Mouse (Mus musculus) myocyte (in vitro differentiated cells): ENCODE measurements around the gene Phyhd1. TPM values are rescaled to one million over a fixed set of nuclear protein-coding genes. Genes with fewer than 3 reads are reported as not detected.

Experiments
- H3K27me3 ChIP-seq: one replicate; pipeline ENCODE4 v1.6.1; 2011; ENCODE audit not compliant: control insufficient read depth, insufficient read depth, insufficient read length
- H3K36me3 ChIP-seq: one replicate; pipeline ENCODE4 v1.6.1; 2011; ENCODE audit not compliant: control insufficient read depth, insufficient read depth
- H3K4me2 ChIP-seq: one replicate; pipeline ENCODE4 v1.6.1; 2011; ENCODE audit warnings: low read depth, control low read depth
- H3K4me3 ChIP-seq: one replicate; pipeline ENCODE4 v1.5.1; 2011; ENCODE audit warnings: mild to moderate bottlenecking, control low read depth, moderate library complexity
- H3K79me2 ChIP-seq: one replicate; pipeline ENCODE4 v1.6.1; 2011; ENCODE audit not compliant: control insufficient read depth, insufficient read depth
- H3ac ChIP-seq: one replicate; pipeline ENCODE4 v1.6.1; 2011; ENCODE audit not compliant: control insufficient read depth, insufficient read length
- CEBPB ChIP-seq: IDR thresholded peaks from 2 replicates; pipeline ENCODE4 v1.6.1; 2011; ENCODE audit warnings: mild to moderate bottlenecking, moderate library complexity; ENCODE audit not compliant: poor library complexity, insufficient read depth, severe bottlenecking
- E2F4 ChIP-seq: IDR thresholded peaks from one replicate; pipeline ENCODE4 v1.6.1; 2011; ENCODE audit warnings: mild to moderate bottlenecking, control low read depth, moderate library complexity; ENCODE audit not compliant: insufficient read depth
- MAX ChIP-seq: IDR thresholded peaks from one replicate; pipeline ENCODE4 v1.6.1; 2011; ENCODE audit warnings: low read depth, mild to moderate bottlenecking, control low read depth
- MYOD1 ChIP-seq, 3 experiments: IDR thresholded peaks; one replicate each; pipeline ENCODE4 v1.6.1; 2011; ENCODE audit warnings: control low read depth in 2 of 3, low read depth in 2 of 3, mild to moderate bottlenecking in 2 of 3, moderate library complexity in 1 of 3; ENCODE audit not compliant: insufficient read length in 2 of 3, control insufficient read depth in 1 of 3
- MYOG ChIP-seq, 3 experiments: IDR thresholded peaks; one replicate each; pipeline ENCODE4 v1.6.1; 2011; ENCODE audit warnings: control low read depth in 2 of 3, low read depth in 2 of 3, mild to moderate bottlenecking in 2 of 3; ENCODE audit not compliant: insufficient read length in 2 of 3, control insufficient read depth in 1 of 3, insufficient read depth in 1 of 3
- POLR2A ChIP-seq: IDR thresholded peaks from one replicate; pipeline ENCODE4 v1.6.1; 2011; ENCODE audit warnings: low read depth, mild to moderate bottlenecking, control low read depth, moderate library complexity; ENCODE audit not compliant: insufficient read length
- POLR2AphosphoS2 ChIP-seq: IDR thresholded peaks from one replicate; pipeline ENCODE4 v1.6.1; 2011; ENCODE audit warnings: low read depth, control low read depth; ENCODE audit not compliant: insufficient read length
- REST ChIP-seq: IDR thresholded peaks from one replicate; pipeline ENCODE4 v1.6.1; 2011; ENCODE audit warnings: mild to moderate bottlenecking, control low read depth, moderate library complexity; ENCODE audit not compliant: insufficient read depth, insufficient read length
- SRF ChIP-seq: IDR thresholded peaks from one replicate; pipeline ENCODE4 v1.6.1; 2011; ENCODE audit warnings: low read depth; ENCODE audit not compliant: control insufficient read depth, insufficient read length
- TCF12 ChIP-seq: IDR thresholded peaks from one replicate; pipeline ENCODE4 v1.6.1; 2011; ENCODE audit warnings: mild to moderate bottlenecking, control low read depth; ENCODE audit not compliant: poor library complexity, insufficient read depth, severe bottlenecking
- TCF3 ChIP-seq: IDR thresholded peaks from one replicate; pipeline ENCODE4 v1.6.1; 2011; ENCODE audit warnings: low read depth, control low read depth; ENCODE audit not compliant: insufficient read length
- USF1 ChIP-seq: IDR thresholded peaks from one replicate; pipeline ENCODE4 v1.6.1; 2011; ENCODE audit warnings: low read depth, mild to moderate bottlenecking, control low read depth, moderate library complexity
- polyA plus RNA-seq: library from polyadenylated mRNA; unstranded; fragments of >200 nt; fragmentation: generic; extraction: Trizol; gene quantifications from one replicate; pipeline ENCODE4 v1.2.1, GENCODE M21; 2012; ENCODE audit warnings: missing spikeins

Gene Phyhd1
- polyA plus RNA-seq, 1 experiment = 14.7 TPM

GRCm38 (mm10) chr2:30327276-30327675 is 61.3 kb downstream of the Phyhd1 start:
- Histone ChIP-seq H3ac (no peak overlapping the region), H3K27me3 (no peaks in the 10 kb centered on the region), H3K79me2 (no peaks in the 10 kb centered on the region), H3K4me2 (no peak overlapping the region), H3K36me3 (peaks cover 42% of the 10 kb centered on the region), H3K4me3 (no peak overlapping the region)
- TF ChIP-seq TCF3 = no peak
- TF ChIP-seq POLR2AphosphoS2 = no peak
- no peak for TF ChIP-seq MYOG (IDR thresholded peaks at IDR 0.05; ENCODE audit: control insufficient read depth in 1 of 3, insufficient read depth in 1 of 3, insufficient read length in 2 of 3, low read depth in 2 of 3)
- no peak for TF ChIP-seq CEBPB
- TF ChIP-seq POLR2A = no peak
- TF ChIP-seq MYOD1 (IDR thresholded peaks at IDR 0.05; ENCODE audit: control insufficient read depth in 1 of 3, insufficient read length in 2 of 3, low read depth in 2 of 3) = no peak
- no peak for TF ChIP-seq E2F4
- no peak for TF ChIP-seq TCF12
- no peak for TF ChIP-seq MAX
- no peak for TF ChIP-seq SRF
- no peak for TF ChIP-seq USF1
- no peak for TF ChIP-seq REST

GRCm38 (mm10) chr2:30328791-30329190 is 62.8 kb downstream of the Phyhd1 start:
- no peak for TF ChIP-seq E2F4
- TF ChIP-seq POLR2A = no peak
- TF ChIP-seq TCF3 = no peak
- TF ChIP-seq POLR2AphosphoS2 = no peak
- no peak for TF ChIP-seq MYOG (IDR thresholded peaks at IDR 0.05; ENCODE audit: control insufficient read depth in 1 of 3, insufficient read depth in 1 of 3, insufficient read length in 2 of 3, low read depth in 2 of 3)
- no peak for TF ChIP-seq TCF12
- no peak for TF ChIP-seq MYOD1 (IDR thresholded peaks at IDR 0.05; ENCODE audit: control insufficient read depth in 1 of 3, insufficient read length in 2 of 3, low read depth in 2 of 3)
- TF ChIP-seq CEBPB = no peak
- TF ChIP-seq MAX = no peak
- TF ChIP-seq REST = no peak
- no peak for TF ChIP-seq USF1
- TF ChIP-seq SRF = no peak
- no peak overlapping the region for H3K4me2 ChIP-seq
- no peaks in the 10 kb centered on the region for H3K27me3 ChIP-seq
- H3K36me3 ChIP-seq = peaks cover 50% of the 10 kb centered on the region
- H3K79me2 ChIP-seq = no peaks in the 10 kb centered on the region
- no peak overlapping the region for H3K4me3 ChIP-seq
- no peak overlapping the region for H3ac ChIP-seq

Other genes with a start within 250 kb of the Phyhd1 start
- gene Wdr34, start 217.3 kb upstream of the Phyhd1 start, polyA plus RNA-seq = 21.6 TPM
- gene Set, start 208.8 kb upstream of the Phyhd1 start, polyA plus RNA-seq = 118 TPM
- gene Pkn3, start 188.5 kb upstream of the Phyhd1 start, polyA plus RNA-seq = 4.3 TPM
- 20.8 TPM for gene Zdhhc12, start 172.6 kb upstream of the Phyhd1 start, polyA plus RNA-seq
- gene Zer1, start 141.6 kb upstream of the Phyhd1 start, polyA plus RNA-seq = 13.1 TPM
- 25.8 TPM for gene Tbc1d13, start 132.5 kb upstream of the Phyhd1 start, polyA plus RNA-seq
- 17.6 TPM for gene Endog, start 94.7 kb upstream of the Phyhd1 start, polyA plus RNA-seq
- 28.7 TPM for gene Spout1, start 87.7 kb upstream of the Phyhd1 start, polyA plus RNA-seq
- gene Kyat1, start 60.4 kb upstream of the Phyhd1 start, polyA plus RNA-seq = 11.3 TPM
- gene Lrrc8a, start 28.5 kb upstream of the Phyhd1 start, polyA plus RNA-seq = 22.6 TPM
- 0.55 TPM for gene Gm28035, start 25.6 kb upstream of the Phyhd1 start, polyA plus RNA-seq
- gene Gm28038, start 14.8 kb downstream of the Phyhd1 start, polyA plus RNA-seq = not detected
- 28.3 TPM for gene Dolk, start 20.1 kb downstream of the Phyhd1 start, polyA plus RNA-seq
- 54.0 TPM for gene Nup188, start 20.2 kb downstream of the Phyhd1 start, polyA plus RNA-seq
- gene Sh3glb2, start 93.1 kb downstream of the Phyhd1 start, polyA plus RNA-seq = 73.7 TPM
- gene Miga2, start 98.0 kb downstream of the Phyhd1 start, polyA plus RNA-seq = 13.6 TPM
- 15.7 TPM for gene Dolpp1, start 126.1 kb downstream of the Phyhd1 start, polyA plus RNA-seq
- gene Crat, start 149.6 kb downstream of the Phyhd1 start, polyA plus RNA-seq = 42.2 TPM
- 151 TPM for gene Ptpa, start 149.8 kb downstream of the Phyhd1 start, polyA plus RNA-seq
- gene Ier5l, start 208.0 kb downstream of the Phyhd1 start, polyA plus RNA-seq = 20.5 TPM